Mouse (Mus musculus) fat pad, adult 2 months (tissue): ENCODE measurements around the gene Gprc5b.

ENCODE experiments used
- DNase-seq: peaks from one replicate; pipeline ENCODE4 v3.0.0-alpha.2; 2011; ENCODE audit warnings: low read depth, low spot score; ENCODE audit errors: extremely low read depth

Gene Gprc5b

GRCm38 (mm10) chr7:118953626-118954282 lies 41.3 kb downstream of the Gprc5b start:
- no peak for DNase-seq

DNA sequence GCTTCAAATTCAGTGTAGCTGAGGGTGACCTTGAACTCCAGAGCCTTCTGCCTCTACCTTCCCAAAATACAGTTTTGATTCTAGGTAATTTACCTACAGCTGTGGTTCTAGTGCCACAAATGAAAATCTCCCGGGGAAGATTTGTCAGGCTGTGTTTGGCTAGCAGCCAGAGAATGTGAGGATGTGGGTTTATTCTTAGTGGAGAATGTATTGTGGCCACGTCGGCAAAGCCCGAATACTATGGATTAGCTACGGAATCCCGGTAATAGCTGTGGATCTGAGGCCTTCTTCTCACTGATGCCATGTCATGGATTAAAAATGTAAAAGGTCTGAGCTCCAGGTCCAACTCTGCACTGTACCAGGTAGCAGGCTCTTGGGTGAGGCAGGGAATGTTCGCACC lies 45.3 kb downstream of the Gprc5b start:
- DNase-seq, result no peak

DNA sequence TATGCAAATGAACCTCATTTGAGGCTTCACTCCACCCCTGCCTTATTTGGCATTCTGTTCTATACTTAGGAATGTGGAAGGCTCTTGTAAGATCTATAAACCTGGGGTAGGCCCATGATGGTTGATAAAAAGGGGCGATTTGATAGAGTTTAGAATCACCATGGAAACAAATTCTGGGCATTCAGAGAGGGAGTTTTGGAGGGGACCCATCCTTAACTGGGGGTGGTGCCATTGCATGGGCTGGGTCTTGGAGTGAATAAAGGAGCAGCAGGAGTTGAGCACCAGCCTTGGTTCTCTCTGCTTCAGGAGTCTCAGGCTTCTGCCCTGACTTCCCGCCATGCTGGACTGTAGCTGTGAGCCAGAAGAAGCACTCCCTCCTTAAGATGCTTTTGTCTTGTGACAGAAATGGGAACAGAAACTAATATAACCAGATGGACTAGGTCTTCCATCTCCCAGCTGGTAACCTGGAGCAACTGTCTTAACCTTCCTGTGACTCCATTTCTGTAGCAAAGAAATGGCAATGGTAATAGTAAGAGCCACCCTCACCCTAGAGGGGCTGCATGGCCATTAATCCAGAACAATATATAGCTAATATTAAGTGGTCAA lies 46.2 kb downstream of the Gprc5b start:
- DNase-seq, result peak; percentile 80

DNA sequence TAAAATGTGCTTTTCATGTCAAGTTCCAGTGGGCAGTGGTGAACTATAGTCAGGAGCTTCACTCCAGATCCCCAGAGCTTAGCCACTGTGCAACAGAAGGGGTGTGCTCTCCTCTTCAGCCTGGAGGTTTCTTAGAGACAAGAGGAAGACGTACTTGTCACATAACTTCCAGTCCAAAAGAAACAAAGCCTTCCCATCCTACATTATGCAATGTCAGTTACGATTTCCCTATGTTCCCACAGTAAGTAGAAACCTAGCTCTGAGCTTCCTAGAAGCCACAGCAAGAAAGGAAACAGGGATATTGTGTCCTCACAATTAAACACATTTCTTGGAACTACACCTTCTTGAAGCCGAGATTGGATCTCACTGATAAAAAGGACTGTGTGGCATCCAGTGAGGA lies 47.8 kb downstream of the Gprc5b start:
- DNase-seq, result peak; percentile 100

DNA sequence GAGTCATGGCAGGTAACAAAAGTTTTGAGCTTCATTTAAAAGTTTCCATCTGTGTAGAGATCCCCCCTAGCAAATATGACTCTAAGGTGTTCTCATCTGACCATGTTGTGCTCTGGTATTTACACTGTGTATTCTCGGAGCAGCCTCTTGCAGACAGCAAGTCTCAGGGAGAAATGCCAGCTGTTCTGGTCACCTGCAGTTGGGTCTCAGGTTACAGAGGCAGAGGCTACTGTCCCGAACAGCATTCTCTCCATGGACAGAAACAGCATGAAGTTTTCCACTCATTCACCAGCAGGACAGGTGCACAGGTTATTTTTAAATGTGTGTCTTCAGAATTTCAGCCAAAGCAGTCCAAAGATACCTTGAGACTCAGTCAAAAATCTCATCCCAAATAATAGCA lies 50.1 kb downstream of the Gprc5b start:
- no peak for DNase-seq

DNA sequence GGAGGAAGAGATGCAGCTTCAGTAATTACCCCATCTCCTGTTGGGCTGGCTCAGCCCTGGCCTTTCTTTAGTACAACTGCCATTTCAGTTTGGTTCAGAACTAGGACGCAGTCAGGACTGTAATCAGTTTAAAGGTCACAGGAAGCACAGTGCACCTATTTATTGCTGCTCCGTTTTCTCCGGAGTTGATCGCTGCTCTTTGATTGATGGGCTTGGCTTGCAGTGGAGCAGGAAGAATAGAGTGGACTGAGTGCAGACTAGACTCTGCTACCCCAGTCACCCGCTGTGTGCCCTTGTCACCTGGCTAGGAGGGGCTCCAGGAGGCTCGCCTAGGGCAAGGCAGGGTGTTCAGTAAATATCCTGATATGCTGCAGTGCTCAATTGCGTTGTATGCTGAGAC lies 51.8 kb downstream of the Gprc5b start:
- DNase-seq, result no peak

DNA sequence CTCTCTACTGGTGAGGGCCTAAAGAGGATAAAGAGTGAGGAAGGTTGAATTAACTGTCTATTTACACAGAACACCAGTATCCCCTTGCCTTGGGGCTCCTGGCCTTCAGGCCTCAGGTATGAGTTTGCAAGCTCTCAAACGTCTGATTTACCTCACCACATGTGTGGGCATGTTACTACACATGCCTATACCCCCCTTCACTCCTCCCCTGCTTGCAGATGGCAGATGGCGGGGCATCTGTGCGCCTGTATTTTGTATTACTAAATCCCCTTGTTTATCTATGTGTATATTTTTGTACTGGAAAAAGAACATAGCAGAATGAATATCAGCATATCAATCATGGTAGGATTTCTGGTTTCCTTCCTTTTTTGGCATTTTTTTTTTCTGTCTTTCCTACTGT lies 52.7 kb downstream of the Gprc5b start:
- no peak for DNase-seq

DNA sequence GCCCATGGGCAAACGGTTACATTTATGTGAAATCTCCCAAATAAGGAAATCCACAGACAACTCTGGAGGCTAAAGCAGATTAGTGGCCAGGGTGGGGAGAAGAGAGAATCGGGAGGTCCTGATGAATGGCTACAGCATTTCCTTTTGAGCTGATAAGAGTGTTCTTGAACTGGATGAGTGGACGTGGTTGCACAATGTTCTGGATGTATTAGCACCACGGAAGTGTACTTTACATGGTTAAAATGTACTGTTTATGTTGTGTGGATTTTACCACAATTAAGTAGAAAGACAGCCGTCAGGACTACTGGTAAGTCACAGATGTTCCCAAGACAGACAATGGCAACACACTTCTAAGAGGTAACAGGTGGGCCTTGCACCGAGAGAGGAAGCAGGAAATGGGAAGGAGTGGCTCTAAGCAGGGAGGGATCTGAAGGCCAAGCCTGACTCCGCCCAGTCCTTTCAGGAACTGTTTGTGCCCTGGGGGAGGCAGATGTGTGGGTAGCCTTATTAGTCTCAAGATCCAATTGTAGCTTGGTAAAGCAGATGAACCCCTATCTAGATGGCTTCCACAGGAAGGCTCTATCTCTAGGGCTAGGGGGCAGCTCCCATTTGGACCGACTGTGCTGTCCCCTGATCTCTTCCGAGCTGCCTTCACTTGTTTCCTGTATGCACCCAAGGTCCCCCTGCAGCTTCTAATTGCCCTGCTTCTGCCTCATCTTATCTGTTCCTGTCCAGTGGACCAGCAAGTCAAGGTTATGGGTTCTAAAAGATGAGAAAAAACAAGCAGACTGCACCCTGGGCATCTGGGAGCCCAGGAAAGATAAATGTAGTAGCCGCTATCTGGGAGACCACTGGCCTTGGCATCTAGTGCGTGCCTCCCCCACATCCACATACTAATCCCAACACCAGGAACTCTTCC lies 57.3 kb downstream of the Gprc5b start:
- no peak for DNase-seq

GRCm38 (mm10) chr7:118936844-118937243 lies 58.2 kb downstream of the Gprc5b start:
- DNase-seq, result no peak

- DNase-seq, result peak; percentile 98
Observed at GRCm38 (mm10) chr7:118935306-118935705, 59.7 kb downstream of the Gprc5b start.

- DNase-seq, result no peak
Observed at GRCm38 (mm10) chr7:118931502-118932395, 63.3 kb downstream of the Gprc5b start.

GRCm38 (mm10) chr7:118929601-118930311 lies 65.3 kb downstream of the Gprc5b start:
- DNase-seq, result peak; percentile 63

DNA sequence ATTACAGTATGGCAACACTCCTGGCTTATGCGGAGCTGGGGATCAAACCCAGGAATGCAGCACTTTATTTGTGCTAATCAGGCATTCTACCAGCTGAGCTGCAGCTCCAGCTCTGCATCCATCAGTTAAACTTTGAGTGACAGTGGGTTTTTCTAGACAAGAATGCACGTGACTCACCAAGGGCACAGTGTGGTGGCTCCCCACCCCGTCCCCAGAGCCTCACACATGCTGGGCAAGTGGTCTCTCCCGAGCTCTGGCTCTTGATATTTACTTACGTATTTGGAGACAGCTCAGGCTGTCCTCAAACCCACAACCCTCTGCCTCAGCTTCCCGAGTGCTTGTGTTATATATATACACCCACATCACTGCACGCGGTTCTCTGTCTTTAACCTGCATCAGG lies 66.1 kb downstream of the Gprc5b start:
- no peak for DNase-seq

DNA sequence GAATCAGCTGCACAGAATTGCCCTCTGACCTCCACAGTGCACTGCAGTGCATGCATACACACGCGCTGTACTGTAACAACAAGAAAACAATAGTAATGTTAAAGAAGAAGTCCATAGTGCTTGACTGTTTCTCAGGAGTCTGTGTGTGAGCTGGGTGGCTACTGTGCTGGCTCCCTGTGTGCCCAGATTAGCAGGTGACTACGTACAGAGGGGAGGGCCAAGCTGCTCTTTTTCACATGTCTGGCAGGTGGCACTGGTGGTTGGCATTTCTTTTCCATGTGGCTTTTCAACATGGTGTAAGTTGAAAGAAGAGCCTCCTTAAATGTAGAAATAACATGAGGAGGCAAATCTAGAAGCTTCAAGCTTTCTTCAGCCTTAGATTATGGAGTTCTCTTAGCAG lies 66.7 kb downstream of the Gprc5b start:
- no peak for DNase-seq

DNA sequence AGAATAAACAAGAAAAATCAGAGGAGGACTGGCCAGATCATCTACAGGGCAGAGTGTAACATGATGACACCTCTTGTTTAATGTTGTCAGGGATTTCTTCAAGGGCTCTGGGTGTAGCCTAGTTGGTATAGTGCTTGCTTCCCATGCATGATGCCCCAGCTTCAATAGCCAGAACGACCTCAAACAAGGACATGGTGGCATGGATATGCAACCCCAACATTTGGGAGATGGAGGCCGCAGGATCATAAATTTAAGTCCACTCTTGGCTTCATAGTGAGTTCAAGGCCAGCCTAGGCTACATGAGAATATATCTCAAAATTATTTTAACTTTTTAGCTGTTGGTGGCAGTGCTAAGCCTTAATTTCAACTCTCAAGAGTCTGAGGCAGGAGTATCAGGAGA lies 67.7 kb downstream of the Gprc5b start:
- no peak for DNase-seq

GRCm38 (mm10) chr7:118926516-118927260 lies 68.3 kb downstream of the Gprc5b start:
- no peak for DNase-seq

DNA sequence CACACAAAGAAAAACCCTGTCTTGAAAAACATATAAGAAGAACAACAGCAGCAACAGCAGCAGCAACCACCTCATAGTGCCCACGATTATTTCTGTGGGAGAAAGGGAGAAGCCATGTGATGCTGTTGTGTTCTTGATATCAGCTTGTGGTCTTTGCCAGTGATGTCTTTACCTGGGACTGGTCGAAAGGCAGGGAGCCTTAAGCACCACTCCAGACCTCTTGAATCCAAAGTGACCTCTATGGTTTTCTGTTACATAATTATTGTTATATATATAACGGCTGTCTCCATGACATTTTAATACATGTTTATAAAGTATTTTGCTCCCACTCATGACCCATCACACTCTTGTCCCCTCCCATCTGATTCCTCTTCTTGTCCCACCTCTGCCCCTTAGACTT lies 69.5 kb downstream of the Gprc5b start:
- DNase-seq, result no peak

DNA sequence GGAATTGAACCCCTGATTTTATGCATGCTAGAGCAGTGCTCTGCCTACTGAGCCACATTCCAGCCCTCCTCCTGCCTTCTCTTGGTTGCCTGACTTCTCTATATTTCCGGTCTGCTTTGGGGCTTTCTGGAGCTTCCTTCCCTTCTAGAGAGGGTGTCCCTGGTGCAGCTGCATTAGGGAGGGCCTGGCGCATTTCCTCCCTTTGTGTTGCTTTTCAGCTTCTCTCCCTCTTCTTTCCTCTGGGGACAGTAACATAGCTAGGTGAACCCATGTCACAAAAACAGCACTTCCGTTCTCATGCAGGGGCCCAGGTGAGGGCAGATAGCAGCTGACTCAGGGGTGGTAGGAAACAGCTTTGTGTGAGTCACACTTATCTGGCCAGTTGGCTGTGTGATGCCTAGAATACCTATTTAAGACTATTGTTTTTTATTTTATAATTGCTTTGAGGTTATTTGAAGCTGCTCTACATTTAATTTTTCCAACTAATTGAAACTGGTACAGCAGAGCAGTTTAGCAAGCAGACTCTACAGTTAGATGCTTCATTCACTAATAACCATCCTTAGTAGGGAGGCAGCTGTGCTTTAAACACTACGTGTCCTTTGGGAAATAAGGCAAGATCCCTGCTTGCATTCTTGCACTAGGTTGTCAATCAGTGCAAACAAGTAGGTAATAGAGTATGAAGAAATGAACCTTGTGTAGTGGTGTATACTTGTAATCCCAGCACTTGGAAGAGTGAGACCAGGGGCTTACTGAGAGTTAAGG lies 72.4 kb downstream of the Gprc5b start:
- no peak for DNase-seq
